Mouse (Mus musculus) testis, adult 2 months (tissue): ENCODE results near the gene Pgrmc1. TPM values are rescaled to one million over a fixed set of nuclear protein-coding genes. Genes with fewer than 3 reads are reported as not detected.
"Not testable (repeated sequence)": the region's sequence is repeated elsewhere in the genome, so short reads cannot be mapped to it uniquely, and the experiment has no call there.

Experiments
- H3K27ac ChIP-seq: fragments of 200-500 bp; 2 replicates; pipeline ENCODE4 v1.5.1; 2012; ENCODE audit warnings: low read depth, low read length; ENCODE audit not compliant: control insufficient read depth, insufficient read depth
- H3K27me3 ChIP-seq: fragments of 200-500 bp; 2 replicates; pipeline ENCODE4 v1.6.1; 2012; ENCODE audit warnings: mild to moderate bottlenecking, low read length, moderate library complexity; ENCODE audit not compliant: control insufficient read depth, insufficient read depth
- H3K36me3 ChIP-seq: fragments of 200-500 bp; 2 replicates; pipeline ENCODE4 v1.6.1; 2012; ENCODE audit warnings: mild to moderate bottlenecking, low read length; ENCODE audit not compliant: control insufficient read depth, insufficient read depth
- H3K4me1 ChIP-seq: fragments of 200-500 bp; 2 replicates; pipeline ENCODE4 v1.6.1; 2012; ENCODE audit warnings: low read length; ENCODE audit not compliant: control insufficient read depth, insufficient read depth
- H3K4me3 ChIP-seq: fragments of 200-500 bp; 2 replicates; pipeline ENCODE4 v1.5.1; 2012; ENCODE audit warnings: low read depth, mild to moderate bottlenecking, low read length, moderate library complexity, mixed read lengths; ENCODE audit not compliant: control insufficient read depth
- CTCF ChIP-seq: fragments of 200-500 bp; IDR thresholded peaks from 2 replicates; pipeline ENCODE4 v1.5.1; 2012; ENCODE audit warnings: low read depth, mild to moderate bottlenecking, inconsistent platforms, low read length, moderate library complexity; ENCODE audit not compliant: control insufficient read depth, insufficient read depth, insufficient replicate concordance
- POLR2A ChIP-seq: fragments of 200-500 bp; IDR thresholded peaks from 2 replicates; pipeline ENCODE4 v1.6.1; 2012; ENCODE audit warnings: low read depth, mild to moderate bottlenecking, inconsistent platforms, low read length, moderate library complexity; ENCODE audit not compliant: control insufficient read depth
- polyA plus RNA-seq: library from polyadenylated mRNA; depleted of rRNA; stranded (reverse); fragments of >200 nt; gene quantifications from 2 replicates; pipeline ENCODE4 v1.2.3, GENCODE M21; 2012

The Pgrmc1 gene
- polyA plus RNA-seq, 1 experiment, result 50.7 TPM

GRCm38 (mm10) chrX:36591539-36591938 is 6.5 kb upstream of the Pgrmc1 start:
- H3K27me3 ChIP-seq, result no peaks in the 10 kb centered on the region
- no peak overlapping the region for H3K4me3 ChIP-seq
- no peaks in the 10 kb centered on the region for H3K36me3 ChIP-seq
- no peak for TF ChIP-seq CTCF
- TF ChIP-seq POLR2A, result no peak
- H3K4me1 ChIP-seq, result no peaks in the 10 kb centered on the region
- H3K27ac ChIP-seq, result no peak overlapping the region

DNA sequence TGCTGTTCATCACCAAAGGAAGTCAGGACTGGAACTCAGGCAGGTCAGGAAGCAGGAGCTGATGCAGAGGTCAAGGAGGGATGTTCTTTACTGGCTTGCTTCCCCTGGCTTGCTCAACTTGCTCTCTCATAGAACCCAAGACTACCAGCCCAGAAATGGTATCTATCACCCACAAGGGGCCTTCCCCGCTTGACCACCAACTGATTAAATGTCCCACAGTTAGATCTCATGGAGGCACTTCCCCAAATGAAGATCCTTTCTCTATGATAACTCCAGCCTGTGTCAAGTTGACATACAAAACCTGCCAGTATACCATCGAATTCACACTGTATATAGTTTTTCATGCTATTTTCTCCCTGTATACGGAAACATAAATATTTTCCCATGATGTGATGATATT is 2.8 kb upstream of the Pgrmc1 start:
- Histone ChIP-seq H3K36me3 (no peaks in the 10 kb centered on the region), H3K4me1 (no peaks in the 10 kb centered on the region), H3K27ac (no peak overlapping the region), H3K4me3 (no peak overlapping the region), H3K27me3 (no peaks in the 10 kb centered on the region)
- TF ChIP-seq CTCF (no peak), POLR2A (no peak)

GRCm38 (mm10) chrX:36596483-36597120 is 1.4 kb upstream of the Pgrmc1 start:
- H3K27me3 ChIP-seq, H3K4me3 ChIP-seq, H3K36me3 ChIP-seq, H3K4me1 ChIP-seq: not testable (repeated sequence)
- H3K27ac ChIP-seq, result 0 out of 2 replicates have a peak overlapping the region, but pooled peaks have one; percentile 4

GRCm38 (mm10) chrX:36598390-36598810 is 394 bp downstream of the Pgrmc1 start:
- Histone ChIP-seq H3K36me3 (no peaks in the 10 kb centered on the region), H3K27ac (peak overlapping the region; percentile 78), H3K4me1 (no peaks in the 10 kb centered on the region), H3K27me3 (no peaks in the 10 kb centered on the region), H3K4me3 (peak overlapping the region; percentile 88)
- TF ChIP-seq CTCF (no peak), POLR2A (no peak)

GRCm38 (mm10) chrX:36598861-36599344 is 897 bp downstream of the Pgrmc1 start:
- TF ChIP-seq POLR2A (no peak), CTCF (no peak)
- peak overlapping the region; percentile 63 for H3K27ac ChIP-seq
- H3K36me3 ChIP-seq, result no peaks in the 10 kb centered on the region
- H3K4me3 ChIP-seq, result peak overlapping the region; percentile 88
- no peaks in the 10 kb centered on the region for H3K27me3 ChIP-seq
- H3K4me1 ChIP-seq, result no peaks in the 10 kb centered on the region

- H3K27ac ChIP-seq, result 0 out of 2 replicates have a peak overlapping the region, but pooled peaks have one; percentile 36
These were observed 1.6 kb downstream of the Pgrmc1 start for GRCm38 (mm10) chrX:36599656-36600055.

GRCm38 (mm10) chrX:36600066-36600465 is 2.1 kb downstream of the Pgrmc1 start:
- Histone ChIP-seq H3K36me3 (no peaks in the 10 kb centered on the region), H3K27ac (0 out of 2 replicates have a peak overlapping the region, but pooled peaks have one; percentile 36), H3K4me1 (no peaks in the 10 kb centered on the region), H3K27me3 (no peaks in the 10 kb centered on the region), H3K4me3 (peak overlapping the region; percentile 27)
- TF ChIP-seq CTCF, result no peak

More at GRCm38 (mm10) chrX:36599656-36600055, 1.6 kb downstream of the Pgrmc1 start:
- no peak for TF ChIP-seq POLR2A
- TF ChIP-seq CTCF, result no peak
- Histone ChIP-seq H3K4me3 (peak overlapping the region; percentile 88; the same call in 1 of the 2 replicates), H3K4me1 (no peaks in the 10 kb centered on the region), H3K27me3 (no peaks in the 10 kb centered on the region), H3K36me3 (no peaks in the 10 kb centered on the region)
